Comparison of ENCODE assay signal across 16 mouse cellular contexts in the genomic region with DNA sequence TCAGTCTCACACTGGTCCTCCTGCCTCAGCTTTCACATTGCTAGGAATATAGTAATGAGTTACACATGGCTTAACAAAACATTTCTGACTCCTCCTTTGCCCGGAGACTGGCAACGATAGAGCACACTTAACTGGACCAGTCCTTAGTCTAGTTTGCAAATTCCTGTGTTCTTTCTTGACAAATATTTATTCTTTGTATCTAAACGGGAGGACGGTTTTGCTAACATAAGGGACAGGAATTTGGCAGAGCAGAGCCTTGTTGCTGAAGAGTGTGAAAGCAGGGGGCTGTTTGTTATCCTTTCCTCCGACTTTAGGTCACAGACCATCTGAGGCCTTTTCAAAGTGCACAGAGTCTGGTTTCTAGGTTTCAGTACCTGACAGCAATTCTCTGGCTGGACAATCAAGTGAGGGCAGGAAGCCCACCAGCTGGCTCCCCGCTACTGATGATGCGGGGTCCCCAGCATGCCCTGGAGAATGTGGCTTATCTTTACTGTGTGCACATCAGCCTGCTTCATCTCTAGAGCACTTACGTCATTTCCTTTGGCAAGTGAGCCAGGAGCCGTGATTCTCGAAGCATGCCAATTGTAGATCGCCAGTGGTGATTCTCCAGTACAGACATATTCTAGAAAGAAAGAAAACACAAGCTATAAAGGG.
DNase-seq lines count a peak whose midpoint lies in the region; ATAC-seq and TF ChIP-seq lines count a peak whose summit lies in the region.
"Had no signal": no experiment of that assay in that cellular context is flagged by ENCODE, and none has a peak within 500 bp of the region (broad histone marks: within the 10 kb centered on the region; RNA-seq: fewer than 3 reads in every experiment).

No protein-coding gene starts in this region.

- peak; percentile 95 for DNase-seq in heart, adult 11 months
- no peak for DNase-seq in stomach, postnatal 0 days (ENCODE audit: low spot score)
- peak; percentile 47 to 72 for DNase-seq in lung, adult 18-20 months
- DNase-seq in cerebellum, postnatal 10 days, result no peak
- no peak for DNase-seq in layer of hippocampus, adult 18-20 months (ENCODE audit: low spot score in 2 of 2)
- DNase-seq: adrenal gland, postnatal 36 days; forebrain, postnatal 0 days; gastrocnemius, postnatal 36 days; right cerebral cortex, adult 18-20 months had no signal

- peaks cover 3% of the 10 kb centered on the region; the same call in 1 of the 2 replicates for H3K36me3 ChIP-seq in heart, embryonic 11.5 days (ENCODE audit: control insufficient read depth, insufficient read depth, low read length)
- no peaks in the 10 kb centered on the region for H3K36me3 ChIP-seq in stomach, embryonic 14.5 days (ENCODE audit: control insufficient read depth, insufficient read depth, low read length)
- H3K36me3 ChIP-seq in stomach, postnatal 0 days (ENCODE audit: control insufficient read depth, insufficient read depth, low read length), result no peaks in the 10 kb centered on the region
- H3K36me3 ChIP-seq in hindbrain, embryonic 16.5 days (ENCODE audit: control insufficient read depth, insufficient read depth, low read length), result no peaks in the 10 kb centered on the region
- H3K36me3 ChIP-seq: hindbrain, embryonic 15.5 days; midbrain, embryonic 12.5 days; neural tube, embryonic 12.5 days had no signal

- no peak for TF ChIP-seq EP300 in stomach, postnatal 0 days (optimal IDR thresholded peaks at IDR 0.05)

- no peak overlapping the region for H3K4me2 ChIP-seq in heart, embryonic 11.5 days
- no peak overlapping the region for H3K4me2 ChIP-seq in stomach, embryonic 14.5 days (replicated peaks; ENCODE audit: low read depth, low read length)
- no peak overlapping the region for H3K4me2 ChIP-seq in stomach, postnatal 0 days (replicated peaks; ENCODE audit: low read depth)
- H3K4me2 ChIP-seq in hindbrain, embryonic 16.5 days (ENCODE audit: low read length), result no peak overlapping the region
- H3K4me2 ChIP-seq: hindbrain, embryonic 15.5 days; liver, embryonic 11.5 days; midbrain, embryonic 12.5 days; neural tube, embryonic 12.5 days had no signal

- no peak for ATAC-seq in heart, embryonic 11.5 days (replicated peaks; ENCODE audit: insufficient number of reproducible peaks, low FRiP score, low TSS enrichment)
- no peak for ATAC-seq in stomach, embryonic 14.5 days (ENCODE audit: insufficient number of reproducible peaks, insufficient read depth, low FRiP score, low read depth)
- ATAC-seq in stomach, postnatal 0 days (ENCODE audit: low FRiP score, low TSS enrichment), result no peak
- no peak for ATAC-seq in hindbrain, embryonic 16.5 days
- ATAC-seq: forebrain, postnatal 0 days had no signal

- no peak overlapping the region for H3K9ac ChIP-seq in heart, embryonic 11.5 days (ENCODE audit: low read depth, low read length)
- H3K9ac ChIP-seq in stomach, embryonic 14.5 days (replicated peaks; ENCODE audit: low read depth, low read length), result no peak overlapping the region
- no peak overlapping the region for H3K9ac ChIP-seq in stomach, postnatal 0 days (ENCODE audit: low read length)
- H3K9ac ChIP-seq in hindbrain, embryonic 16.5 days (ENCODE audit: low read depth, low read length), result no peak overlapping the region
- H3K9ac ChIP-seq: forebrain, postnatal 0 days; hindbrain, embryonic 15.5 days; midbrain, embryonic 12.5 days; neural tube, embryonic 12.5 days had no signal

- no peak overlapping the region for H3K4me3 ChIP-seq in heart, embryonic 11.5 days (ENCODE audit: low read depth, low read length)
- no peak overlapping the region for H3K4me3 ChIP-seq in stomach, embryonic 14.5 days (ENCODE audit: low read depth, low read length)
- no peak overlapping the region for H3K4me3 ChIP-seq in stomach, postnatal 0 days (ENCODE audit: low read depth, low read length)
- no peak overlapping the region for H3K4me3 ChIP-seq in hindbrain, embryonic 16.5 days (ENCODE audit: low read length)
- H3K4me3 ChIP-seq: hindbrain, embryonic 15.5 days; midbrain, embryonic 12.5 days; neural tube, embryonic 12.5 days had no signal

- H3K9me3 ChIP-seq in heart, embryonic 11.5 days (replicated peaks; ENCODE audit: control insufficient read depth, low read length), result no peaks in the 10 kb centered on the region
- H3K9me3 ChIP-seq in stomach, embryonic 14.5 days (ENCODE audit: control insufficient read depth, low read depth, low read length), result no peaks in the 10 kb centered on the region
- no peaks in the 10 kb centered on the region for H3K9me3 ChIP-seq in stomach, postnatal 0 days (ENCODE audit: control insufficient read depth, low read length)
- no peaks in the 10 kb centered on the region for H3K9me3 ChIP-seq in hindbrain, embryonic 16.5 days (ENCODE audit: control insufficient read depth, low read length)
- H3K9me3 ChIP-seq: hindbrain, embryonic 15.5 days; midbrain, embryonic 12.5 days; neural tube, embryonic 12.5 days had no signal

- H3K27ac ChIP-seq in heart, embryonic 11.5 days (ENCODE audit: low read depth, low read length), result no peak overlapping the region
- 0 out of 2 replicates have a peak overlapping the region, but pooled peaks have one; percentile 2 for H3K27ac ChIP-seq in stomach, embryonic 14.5 days (ENCODE audit: low read length)
- no peak overlapping the region for H3K27ac ChIP-seq in stomach, postnatal 0 days (replicated peaks)
- H3K27ac ChIP-seq in hindbrain, embryonic 16.5 days (ENCODE audit: low read depth, low read length), result no peak overlapping the region
- H3K27ac ChIP-seq: hindbrain, embryonic 15.5 days; midbrain, embryonic 12.5 days; neural tube, embryonic 12.5 days had no signal

- TF ChIP-seq CTCF in stomach, postnatal 0 days (IDR thresholded peaks at IDR 0.05; ENCODE audit: low read depth), result no peak

- WGBS in heart, embryonic 11.5 days (ENCODE audit: insufficient replicate concordance), result 39% methylated on average over 11 of the region's 11 CpGs
- 41% methylated on average over 11 of the region's 11 CpGs for WGBS in stomach, embryonic 14.5 days
- WGBS in stomach, postnatal 0 days, result 27% methylated on average over 11 of the region's 11 CpGs
- 73% methylated on average over 11 of the region's 11 CpGs for WGBS in hindbrain, embryonic 16.5 days

- peaks cover 7% of the 10 kb centered on the region for H3K4me1 ChIP-seq in heart, embryonic 11.5 days (ENCODE audit: control insufficient read depth, insufficient read depth, low read length)
- no peaks in the 10 kb centered on the region for H3K4me1 ChIP-seq in stomach, embryonic 14.5 days (ENCODE audit: control insufficient read depth, insufficient read depth, low read length)
- H3K4me1 ChIP-seq in stomach, postnatal 0 days (replicated peaks; ENCODE audit: control insufficient read depth, insufficient read depth), result no peaks in the 10 kb centered on the region
- no peaks in the 10 kb centered on the region for H3K4me1 ChIP-seq in hindbrain, embryonic 16.5 days (ENCODE audit: control insufficient read depth, insufficient read depth, low read depth, low read length)
- H3K4me1 ChIP-seq: hindbrain, embryonic 15.5 days; midbrain, embryonic 12.5 days; neural tube, embryonic 12.5 days had no signal

- no peaks in the 10 kb centered on the region for H3K27me3 ChIP-seq in heart, embryonic 11.5 days (ENCODE audit: control insufficient read depth, insufficient read depth, low read length)
- H3K27me3 ChIP-seq in stomach, embryonic 14.5 days (ENCODE audit: control insufficient read depth, insufficient read depth, low read length), result no peaks in the 10 kb centered on the region
- no peaks in the 10 kb centered on the region for H3K27me3 ChIP-seq in stomach, postnatal 0 days (ENCODE audit: control insufficient read depth, insufficient read depth, low read length)
- H3K27me3 ChIP-seq in hindbrain, embryonic 16.5 days (replicated peaks; ENCODE audit: control insufficient read depth, insufficient read depth, low read length), result no peaks in the 10 kb centered on the region
- H3K27me3 ChIP-seq: hindbrain, embryonic 15.5 days; midbrain, embryonic 12.5 days; neural tube, embryonic 12.5 days had no signal

Comparison
In these comparisons a context has a peak if more than half of its experiments do, and no peak if none do; other contexts are left out.
1. DNase-seq: peak in heart, adult 11 months (single experiment) and lung, adult 18-20 months (2 of 2); none in stomach, postnatal 0 days (single experiment), cerebellum, postnatal 10 days (0 of 2) and layer of hippocampus, adult 18-20 months (0 of 2).